Mouse (Mus musculus): ENCODE data around the gene E2f2. TPM values are rescaled to one million over a fixed set of nuclear protein-coding genes. Genes with fewer than 3 reads are reported as not detected.

Gene E2f2
- polyA plus RNA-seq, 1 experiment from 2014 or later = 64.7 TPM

DNA sequence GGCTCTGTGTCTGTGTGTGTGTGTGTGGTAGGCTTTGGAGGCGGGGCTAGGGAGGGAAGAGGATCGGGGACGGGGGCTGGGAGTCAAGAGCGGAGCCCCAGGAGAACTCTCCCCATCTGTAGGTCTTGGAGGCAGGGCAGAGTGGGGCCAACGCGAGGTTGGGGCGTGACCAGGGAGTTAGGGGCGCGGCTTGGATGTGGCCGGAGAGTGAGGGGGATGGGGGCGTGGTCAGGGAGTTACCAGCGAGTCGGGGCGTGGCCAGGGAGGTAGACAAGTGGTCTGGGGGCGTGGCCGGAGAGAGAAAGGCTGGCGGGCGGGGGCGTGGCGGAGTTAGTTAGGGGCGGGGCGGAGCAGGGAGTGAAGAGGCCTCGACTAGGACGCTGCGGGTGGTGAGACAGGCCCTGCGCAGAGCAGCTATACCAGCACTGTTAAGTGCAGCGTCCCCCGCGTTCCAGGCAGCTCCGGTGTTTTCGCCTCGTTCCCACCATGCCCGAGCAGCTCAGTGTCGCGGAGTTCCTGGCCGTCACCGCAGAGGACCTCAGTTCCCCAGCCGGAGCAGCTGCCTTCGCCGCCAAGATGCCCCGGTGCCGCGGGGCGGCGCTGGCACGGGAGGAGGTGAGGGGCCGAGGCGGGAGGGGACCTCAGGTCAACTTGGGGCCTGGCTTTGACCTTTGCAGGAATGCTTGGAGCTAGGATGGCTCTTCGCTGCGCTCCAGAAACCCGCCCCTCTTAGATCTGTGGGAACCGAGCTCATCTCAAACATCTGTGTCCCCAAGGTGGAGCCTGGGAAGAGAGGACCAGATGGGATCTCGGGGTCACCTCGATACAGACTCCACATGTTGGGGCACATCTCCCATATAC is 34.1 kb downstream of the E2f2 start, which contains the start of gene Asap3:
Gene Asap3, plus strand, starts transcription at position 333 of the 861 bp plus-strand sequence.
- Histone ChIP-seq H3K27me3 (peaks cover 72% of the 10 kb centered on the region), H3K4me2 (peak within 1 kb of the TSS; percentile 97), H3K27ac (peak within 1 kb of the TSS; percentile 25), H3K4me1 (replicated peaks) (peaks cover 40% of the 10 kb centered on the region), H3K4me3 (replicated peaks) (peak within 1 kb of the TSS; percentile 64), H3K9ac (peak within 1 kb of the TSS; percentile 73), H3K9me3 (replicated peaks) (no peaks in the 10 kb centered on the region), H3K36me3 (no peaks in the 10 kb centered on the region)
- WGBS (ENCODE audit: insufficient replicate concordance) = under 1% methylated on average over 54 of the region's 54 CpGs
- peak; percentile 91 for ATAC-seq (ENCODE audit: low read depth)
- peak; percentile 89 for DNase-seq

DNA sequence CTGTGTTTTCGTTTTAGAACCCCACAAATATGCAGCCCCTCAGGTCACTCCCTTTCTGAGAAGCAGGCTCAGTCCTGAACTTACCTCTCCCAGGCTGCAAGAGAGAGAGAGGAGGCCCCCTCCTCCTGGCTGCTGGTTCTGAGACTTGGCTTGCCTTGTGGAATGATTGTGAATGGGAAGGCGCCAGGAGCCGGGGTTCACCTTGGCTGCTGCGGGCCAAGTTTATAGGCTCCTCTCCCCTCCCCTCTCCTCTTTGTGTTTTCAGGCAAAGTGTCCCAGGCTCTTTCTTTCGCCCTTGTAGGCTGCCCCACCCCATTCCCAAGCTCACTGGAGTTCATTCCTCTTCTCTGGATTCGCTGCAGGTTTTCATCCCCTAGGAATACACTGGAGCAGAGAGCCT is 34.7 kb downstream of the E2f2 start:
- ATAC-seq (ENCODE audit: low read depth) (no peak), DNase-seq (no peak)
- 9% methylated on average over 6 of the region's 6 CpGs for WGBS (ENCODE audit: insufficient replicate concordance)
- Histone ChIP-seq H3K4me2 (peak overlapping the region; percentile 97), H3K9me3 (replicated peaks) (no peaks in the 10 kb centered on the region), H3K4me3 (replicated peaks) (peak overlapping the region; percentile 64), H3K9ac (peak overlapping the region; percentile 73), H3K4me1 (replicated peaks) (peaks cover 40% of the 10 kb centered on the region), H3K36me3 (no peaks in the 10 kb centered on the region), H3K27ac (no peak overlapping the region; the same call in 1 of the 2 replicates), H3K27me3 (peaks cover 67% of the 10 kb centered on the region)

DNA sequence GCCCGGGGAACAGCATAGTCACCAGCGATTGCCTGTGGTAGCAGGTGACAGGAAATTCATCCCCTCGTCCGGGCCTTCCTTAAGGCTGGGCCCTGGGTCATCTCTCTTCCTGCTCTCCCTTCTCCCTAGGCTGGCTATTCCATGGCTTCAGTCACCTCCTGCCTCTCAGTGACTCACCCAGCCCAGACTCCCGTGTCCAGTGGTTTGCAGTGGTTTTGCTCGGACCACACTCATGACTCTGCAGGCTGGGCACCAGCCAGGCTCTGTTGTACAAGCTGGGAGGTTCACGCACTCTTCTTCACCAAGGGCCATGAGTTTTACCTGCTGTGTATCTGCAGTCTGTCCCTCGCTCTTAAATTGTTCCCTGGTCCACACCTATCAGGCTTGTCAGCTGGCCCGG is 38.7 kb downstream of the E2f2 start:
- Histone ChIP-seq H3K27me3 (peaks cover 44% of the 10 kb centered on the region), H3K4me2 (no peak overlapping the region), H3K4me3 (replicated peaks) (no peak overlapping the region), H3K9ac (no peak overlapping the region), H3K9me3 (replicated peaks) (no peaks in the 10 kb centered on the region), H3K4me1 (replicated peaks) (peaks cover 39% of the 10 kb centered on the region), H3K27ac (no peak overlapping the region), H3K36me3 (no peaks in the 10 kb centered on the region)
- no peak for DNase-seq
- ATAC-seq (ENCODE audit: low read depth) = no peak
- 42% methylated on average over 9 of the region's 9 CpGs for WGBS (ENCODE audit: insufficient replicate concordance)

DNA sequence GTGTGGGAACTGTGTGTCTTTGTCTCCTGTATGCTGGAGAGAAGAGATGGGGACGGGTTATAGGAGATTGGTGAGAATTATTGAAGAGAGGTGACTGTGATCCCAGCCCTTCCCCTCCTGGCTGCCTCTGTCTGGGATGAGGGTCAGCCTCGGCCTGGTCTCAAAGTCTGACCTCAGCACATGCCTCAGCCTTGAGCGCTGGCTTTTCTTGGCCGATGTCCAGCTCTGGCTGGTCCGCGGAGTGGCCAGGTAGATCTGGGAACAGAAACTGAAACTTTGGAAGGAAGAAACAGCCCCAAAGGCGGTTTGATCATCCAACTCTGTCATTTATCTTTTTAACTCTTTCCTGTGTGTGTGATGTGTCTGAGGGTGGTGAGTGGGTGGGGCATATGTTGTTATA is 41.4 kb downstream of the E2f2 start:
- 62% methylated on average over 7 of the region's 7 CpGs for WGBS (ENCODE audit: insufficient replicate concordance)
- Histone ChIP-seq H3K36me3 (no peaks in the 10 kb centered on the region), H3K4me2 (no peak overlapping the region), H3K4me3 (replicated peaks) (no peak overlapping the region), H3K9me3 (replicated peaks) (no peaks in the 10 kb centered on the region), H3K4me1 (replicated peaks) (peaks cover 17% of the 10 kb centered on the region), H3K9ac (no peak overlapping the region), H3K27ac (peak overlapping the region; percentile 62; the same call in 1 of the 2 replicates), H3K27me3 (peaks cover 42% of the 10 kb centered on the region)
- no peak for DNase-seq
- ATAC-seq (ENCODE audit: low read depth) = peak; percentile 21; the same call in 1 of the 2 replicates

DNA sequence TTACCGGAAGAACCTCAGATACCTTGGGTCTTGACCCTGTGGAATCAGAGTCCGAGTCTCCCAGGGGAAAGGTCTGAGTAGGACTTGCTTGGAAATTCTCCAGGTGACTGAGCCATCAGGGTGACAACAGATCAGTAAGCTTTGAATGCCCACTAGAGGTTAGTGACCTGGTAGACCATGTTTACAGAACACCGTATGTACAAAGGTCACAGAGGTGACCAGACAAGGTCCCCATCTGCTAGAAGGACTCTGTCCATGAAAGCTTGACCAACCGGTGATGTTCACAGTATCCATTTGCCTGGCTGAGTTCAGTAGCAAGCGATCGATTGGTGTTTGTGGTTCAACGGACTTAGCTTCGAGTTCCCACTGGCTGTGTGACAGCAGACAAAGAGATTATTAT is 42.6 kb downstream of the E2f2 start:
- WGBS (ENCODE audit: insufficient replicate concordance) = 72% methylated on average over 8 of the region's 8 CpGs
- Histone ChIP-seq H3K9me3 (replicated peaks) (no peaks in the 10 kb centered on the region), H3K4me2 (no peak overlapping the region), H3K27ac (peak overlapping the region; percentile 62), H3K9ac (no peak overlapping the region), H3K27me3 (peaks cover 43% of the 10 kb centered on the region), H3K4me3 (replicated peaks) (no peak overlapping the region), H3K36me3 (no peaks in the 10 kb centered on the region), H3K4me1 (replicated peaks) (peaks cover 18% of the 10 kb centered on the region)
- peak; percentile 75 for ATAC-seq (ENCODE audit: low read depth)
- no peak for DNase-seq

DNA sequence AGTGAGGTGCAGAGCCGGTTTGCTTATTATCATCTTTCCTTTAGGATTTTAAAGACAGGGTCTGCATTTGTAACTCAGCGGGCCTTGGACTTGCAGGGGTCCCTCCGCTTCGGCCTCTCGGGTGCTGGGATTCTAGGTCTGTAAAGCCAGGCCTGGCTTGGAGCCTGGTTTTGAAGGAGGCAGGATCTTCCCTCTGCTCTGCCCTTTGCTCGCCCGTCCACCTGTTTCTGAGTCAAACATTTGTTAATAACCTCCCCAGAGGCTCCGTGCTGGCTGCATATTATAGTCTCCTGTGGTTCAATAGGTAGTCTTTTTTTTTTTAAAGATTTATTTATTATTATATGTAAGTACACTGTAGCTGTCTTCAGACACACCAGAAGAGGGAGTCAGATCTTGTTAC is 43.4 kb downstream of the E2f2 start:
- DNase-seq = no peak
- Histone ChIP-seq H3K4me1 (replicated peaks) (peaks cover 24% of the 10 kb centered on the region), H3K4me2 (no peak overlapping the region), H3K27me3 (peaks cover 46% of the 10 kb centered on the region), H3K27ac (peak overlapping the region; percentile 55), H3K9ac (no peak overlapping the region), H3K9me3 (replicated peaks) (no peaks in the 10 kb centered on the region), H3K4me3 (replicated peaks) (no peak overlapping the region), H3K36me3 (no peaks in the 10 kb centered on the region)
- ATAC-seq (ENCODE audit: low read depth) = no peak
- 69% methylated on average over 8 of the region's 8 CpGs for WGBS (ENCODE audit: insufficient replicate concordance)

DNA sequence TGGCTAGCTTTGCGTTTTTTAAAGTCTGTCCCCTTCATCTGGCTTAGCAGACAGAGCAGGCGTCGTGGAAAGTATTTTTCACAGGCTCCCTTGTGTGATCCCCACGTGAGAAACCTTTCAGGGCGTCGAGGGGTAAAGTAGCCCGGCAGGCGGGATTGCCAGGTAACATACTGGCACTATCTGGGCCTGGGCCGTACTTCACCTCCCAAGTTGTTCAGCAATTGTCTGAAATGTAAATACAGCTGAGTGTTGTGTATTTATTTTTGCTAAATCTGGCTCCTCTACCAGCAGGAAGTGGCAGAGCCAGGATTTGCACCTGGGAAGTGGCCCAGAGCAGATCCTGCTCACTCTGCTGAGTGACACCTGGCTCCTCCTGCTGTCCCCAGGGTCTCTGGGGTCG is 44.9 kb downstream of the E2f2 start:
- Histone ChIP-seq H3K27me3 (peaks cover 60% of the 10 kb centered on the region), H3K36me3 (no peaks in the 10 kb centered on the region), H3K9ac (no peak overlapping the region), H3K4me3 (replicated peaks) (no peak overlapping the region), H3K27ac (no peak overlapping the region), H3K4me2 (no peak overlapping the region), H3K4me1 (replicated peaks) (peaks cover 24% of the 10 kb centered on the region), H3K9me3 (replicated peaks) (no peaks in the 10 kb centered on the region)
- ATAC-seq (ENCODE audit: low read depth) (no peak), DNase-seq (no peak)
- 44% methylated on average over 10 of the region's 10 CpGs for whole genome bisulfite sequencing (ENCODE audit: insufficient replicate concordance)

DNA sequence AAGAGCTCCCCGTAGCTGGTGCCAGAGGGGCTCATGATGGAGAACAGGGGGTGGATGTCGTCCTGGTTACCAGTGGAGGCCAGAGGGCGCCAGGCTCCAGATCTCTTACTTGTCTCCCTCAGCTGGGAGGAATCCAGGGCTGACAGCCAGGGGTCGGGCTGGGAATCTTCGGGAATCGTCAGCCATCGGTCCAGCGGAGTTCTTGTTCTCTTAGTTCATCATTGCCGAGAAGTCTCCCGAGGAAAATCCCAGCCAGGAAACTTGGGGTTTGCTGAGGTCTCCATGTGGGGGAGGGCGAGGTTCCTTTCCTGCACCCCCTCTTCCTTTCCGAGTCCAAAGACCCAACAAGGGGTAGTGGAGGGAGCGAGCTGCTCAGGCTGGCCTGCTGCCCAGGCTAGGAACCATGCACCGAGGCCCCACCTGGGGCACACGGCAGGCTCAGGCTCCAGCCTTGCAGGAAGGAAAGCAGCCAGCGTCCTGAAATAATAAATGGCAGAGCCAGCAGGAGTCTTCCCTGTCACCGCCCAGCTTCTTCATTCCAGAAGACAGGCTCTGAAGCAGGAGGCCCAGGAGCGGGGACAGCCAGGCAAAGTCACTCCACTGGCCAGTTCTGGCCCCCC is 46.5 kb downstream of the E2f2 start:
- Histone ChIP-seq H3K9me3 (replicated peaks) (no peaks in the 10 kb centered on the region), H3K27me3 (peaks cover 64% of the 10 kb centered on the region), H3K4me2 (no peak overlapping the region), H3K4me3 (replicated peaks) (no peak overlapping the region), H3K9ac (0 out of 2 replicates have a peak overlapping the region, but pooled peaks have one; percentile 6), H3K27ac (no peak overlapping the region; the same call in 1 of the 2 replicates), H3K36me3 (no peaks in the 10 kb centered on the region), H3K4me1 (replicated peaks) (peaks cover 19% of the 10 kb centered on the region)
- DNase-seq (no peak), ATAC-seq (ENCODE audit: low read depth) (no peak)
- WGBS (ENCODE audit: insufficient replicate concordance) = 22% methylated on average over 18 of the region's 18 CpGs

DNA sequence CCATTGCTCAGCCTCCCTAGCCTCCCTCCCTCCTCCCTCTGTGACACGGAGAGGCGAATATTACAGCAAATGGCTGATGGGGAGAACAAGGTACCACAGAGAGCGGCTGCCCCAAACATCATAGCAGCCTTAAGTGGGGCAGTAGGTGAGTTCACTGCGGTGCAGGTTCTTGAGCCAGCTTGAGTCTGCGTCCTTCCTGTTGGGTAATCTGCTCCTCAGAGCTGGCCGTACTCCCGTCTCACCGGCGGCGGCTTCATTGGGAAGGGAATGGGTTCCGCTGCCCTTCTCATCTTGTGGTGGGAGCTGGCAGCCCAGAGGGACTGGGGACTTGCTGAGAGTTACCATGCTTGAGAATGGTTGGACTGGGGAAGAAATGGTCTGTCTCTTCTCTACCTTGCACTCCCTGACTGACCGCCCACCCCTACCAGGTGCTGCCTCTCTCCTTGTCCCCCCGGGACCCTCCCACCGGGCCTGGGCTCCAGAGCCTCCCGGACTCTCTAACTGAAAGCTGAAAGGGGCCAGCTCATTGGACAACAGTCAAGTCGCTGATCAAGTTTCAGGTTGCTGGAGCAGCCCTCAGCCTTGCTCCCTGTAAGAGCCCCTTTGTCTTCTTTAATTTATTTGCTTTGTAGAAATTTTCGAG is 48.1 kb downstream of the E2f2 start:
- Histone ChIP-seq H3K9me3 (replicated peaks) (no peaks in the 10 kb centered on the region), H3K27me3 (peaks cover 68% of the 10 kb centered on the region), H3K27ac (no peak overlapping the region), H3K4me3 (replicated peaks) (no peak overlapping the region), H3K4me1 (replicated peaks) (peaks cover 14% of the 10 kb centered on the region; the same call in 1 of the 2 replicates), H3K4me2 (no peak overlapping the region), H3K36me3 (no peaks in the 10 kb centered on the region), H3K9ac (no peak overlapping the region)
- ATAC-seq (ENCODE audit: low read depth) (no peak), DNase-seq (no peak)
- WGBS (ENCODE audit: insufficient replicate concordance) = 13% methylated on average over 17 of the region's 17 CpGs

DNA sequence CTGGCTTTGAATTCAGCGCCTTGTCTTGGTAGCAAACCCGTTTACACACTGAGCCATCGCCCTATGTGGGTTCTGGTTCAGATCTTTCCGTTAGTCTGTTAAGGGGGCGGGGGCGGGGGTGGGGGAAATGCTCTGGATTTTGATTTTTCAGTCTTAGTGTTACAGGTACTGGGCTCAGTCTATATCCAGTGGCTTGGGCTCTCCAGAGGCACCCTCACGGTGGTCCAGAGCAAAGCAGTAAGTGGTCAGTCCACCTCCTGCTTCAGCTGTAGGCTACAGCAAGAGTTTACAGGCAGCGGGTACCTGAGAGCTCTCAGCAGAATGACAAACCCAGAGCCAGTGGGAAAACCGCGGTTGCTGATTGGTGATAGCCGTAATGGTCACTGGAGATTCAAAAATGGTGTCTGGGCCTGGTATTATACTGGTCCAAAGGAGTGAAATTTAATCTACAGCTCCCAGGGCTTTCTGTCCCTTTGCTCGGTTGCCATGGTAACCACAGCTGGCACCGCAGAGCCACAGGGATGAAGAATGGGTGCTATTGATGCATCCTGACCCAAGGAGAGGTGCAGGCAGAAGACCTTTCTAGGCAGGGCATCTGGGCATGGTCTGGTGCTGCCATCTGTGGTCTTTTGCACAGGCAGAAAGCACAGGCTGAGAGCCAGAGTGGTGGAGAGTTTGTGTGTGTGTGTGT is 51.5 kb downstream of the E2f2 start:
- Histone ChIP-seq H3K36me3 (no peaks in the 10 kb centered on the region), H3K27ac (no peak overlapping the region), H3K27me3 (peaks cover 47% of the 10 kb centered on the region), H3K9me3 (replicated peaks) (no peaks in the 10 kb centered on the region), H3K4me3 (replicated peaks) (no peak overlapping the region), H3K9ac (no peak overlapping the region), H3K4me1 (replicated peaks) (peaks cover 14% of the 10 kb centered on the region; the same call in 1 of the 2 replicates), H3K4me2 (no peak overlapping the region)
- DNase-seq (no peak), ATAC-seq (ENCODE audit: low read depth) (no peak)
- WGBS (ENCODE audit: insufficient replicate concordance) = 58% methylated on average over 13 of the region's 13 CpGs

DNA sequence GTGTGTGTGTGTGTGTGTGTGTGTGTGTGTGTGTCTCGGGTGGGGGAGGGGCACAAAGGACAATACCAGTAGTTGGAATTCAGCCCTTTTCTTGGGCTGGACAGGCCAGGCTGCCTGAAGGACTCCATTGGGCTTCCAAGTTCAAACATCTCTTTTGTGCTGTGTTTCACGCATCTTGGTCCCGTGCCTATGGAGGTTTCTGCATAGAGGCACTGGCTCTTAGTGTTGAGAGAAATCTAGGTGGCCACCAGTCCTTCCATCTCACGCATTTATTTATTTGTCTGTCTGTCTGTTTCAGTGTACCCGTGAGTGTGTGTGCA is 52.0 kb downstream of the E2f2 start:
- 70% methylated on average over 4 of the region's 5 CpGs for WGBS (ENCODE audit: insufficient replicate concordance)
- no peak overlapping the region for H3K9ac ChIP-seq
- H3K9me3 ChIP-seq (replicated peaks) = no peaks in the 10 kb centered on the region
- no peak overlapping the region for H3K4me2 ChIP-seq
- no peak overlapping the region for H3K27ac ChIP-seq
- peaks cover 9% of the 10 kb centered on the region; the same call in 1 of the 2 replicates for H3K4me1 ChIP-seq (replicated peaks)
- no peak for ATAC-seq (ENCODE audit: low read depth)
- H3K36me3 ChIP-seq = no peaks in the 10 kb centered on the region
- no peak overlapping the region for H3K4me3 ChIP-seq (replicated peaks)
- no peak for DNase-seq
- H3K27me3 ChIP-seq = peaks cover 42% of the 10 kb centered on the region

All from liver, embryonic 13.5 days (tissue).